Mouse (Mus musculus): ENCODE measurements at regions not wholly inside any gene's neighbourhood (a gene's known extent, or its start where the extent isn't known, plus 50 kb on each side); places are given as distances from the start of the nearest gene placed in this dataset.

- DNase-seq: no peak
Observed at GRCm38 (mm10) chr4:150800774-150801173, 52.9 kb upstream of the Errfi1 start.

GRCm38 (mm10) chr4:150799550-150800398 lies 53.9 kb upstream of the Errfi1 start:
- no peak for DNase-seq

GRCm38 (mm10) chr4:150798783-150799530 lies 54.8 kb upstream of the Errfi1 start:
- no peak for DNase-seq

- DNase-seq: no peak
Observed at GRCm38 (mm10) chr4:150798281-150798680, 55.4 kb upstream of the Errfi1 start.

GRCm38 (mm10) chr4:150797057-150797456 lies 56.7 kb upstream of the Errfi1 start:
- no peak for DNase-seq

DNA sequence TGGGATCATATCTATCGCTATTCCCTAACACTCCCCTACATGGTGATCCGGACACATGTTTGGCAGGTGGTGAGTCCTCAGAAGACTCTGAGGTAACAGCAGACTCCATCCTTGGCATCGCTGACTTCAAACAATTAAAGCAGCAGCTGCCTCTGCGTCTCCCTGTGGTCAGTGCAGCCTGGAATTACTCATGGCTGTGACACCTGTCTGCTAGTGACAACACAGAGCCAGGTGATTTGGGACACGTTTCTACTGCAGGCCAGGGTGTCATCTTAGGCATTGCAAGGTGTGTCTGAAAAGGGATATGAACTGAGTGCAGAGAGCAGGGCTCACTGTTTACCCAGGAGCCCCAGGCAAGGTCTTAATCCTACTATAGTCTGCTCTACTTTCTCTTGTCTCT lies 58.8 kb upstream of the Errfi1 start:
- DNase-seq: peak; percentile 7

DNA sequence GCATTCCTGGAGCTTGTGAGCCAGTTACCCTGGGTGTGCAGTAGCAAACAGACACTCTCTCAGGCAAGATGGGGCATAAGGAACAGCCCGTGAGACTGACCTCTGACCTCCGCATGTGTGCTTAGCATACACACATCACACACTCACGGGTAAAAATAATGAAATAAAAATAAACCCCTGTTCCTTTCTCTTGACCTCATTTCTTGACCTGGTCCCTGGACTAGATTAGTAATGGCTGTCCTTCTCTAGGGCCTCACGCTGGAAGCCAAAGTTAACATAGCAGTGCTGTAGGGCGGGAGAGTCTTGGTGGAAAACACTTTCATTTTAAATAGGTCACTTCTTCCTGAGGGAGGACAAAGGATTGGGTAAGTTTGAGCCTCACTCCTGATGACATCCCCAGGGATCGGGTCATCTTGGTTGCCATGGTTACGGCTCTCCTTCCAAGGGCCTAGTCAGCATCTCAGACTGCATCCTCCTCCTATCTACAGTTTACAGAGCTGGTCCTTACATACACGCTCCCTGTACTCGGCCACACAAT lies 59.4 kb upstream of the Errfi1 start:
- peak; percentile 30 for DNase-seq

DNA sequence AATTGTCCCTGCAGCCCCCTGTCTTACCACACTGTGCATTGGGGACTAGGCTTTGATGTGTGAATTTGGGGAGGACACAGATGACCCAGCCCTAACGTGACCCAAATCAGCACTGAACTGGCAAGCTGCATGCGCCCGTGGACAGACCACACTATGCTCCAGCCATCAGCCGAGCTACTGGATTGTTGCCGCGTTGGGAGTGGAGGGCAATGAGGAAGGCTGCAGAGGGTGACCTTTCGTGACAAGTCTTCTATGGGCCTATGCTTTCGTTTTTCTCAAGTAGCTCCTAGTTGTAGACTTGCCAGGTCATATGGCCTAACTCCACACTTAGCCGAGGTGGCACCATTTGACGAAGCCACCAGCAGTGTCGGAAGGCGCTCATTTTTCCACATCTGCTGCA lies 60.6 kb upstream of the Errfi1 start:
- no peak for DNase-seq

GRCm38 (mm10) chr4:150789166-150789565 lies 64.6 kb upstream of the Errfi1 start:
- DNase-seq: no peak

DNA sequence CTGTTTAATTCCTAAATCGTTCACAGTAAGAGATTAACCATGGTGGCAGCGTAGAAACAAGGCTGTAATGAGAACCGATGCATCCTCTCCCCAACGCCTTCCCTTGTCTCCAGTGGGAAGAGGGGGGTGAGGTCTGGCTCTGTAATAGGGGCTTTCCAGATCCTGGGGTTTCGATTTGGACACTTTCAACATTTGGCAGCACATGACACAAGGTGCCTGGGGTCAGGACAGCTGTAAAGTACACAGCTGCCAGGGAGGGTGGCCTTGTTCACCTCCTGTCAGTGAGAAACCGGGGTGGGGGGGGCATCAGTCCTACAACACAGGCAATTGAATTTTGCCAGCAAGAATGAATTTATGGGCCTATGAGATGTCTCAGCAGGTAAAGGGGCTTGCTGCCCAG lies 66.6 kb upstream of the Errfi1 start:
- no peak for DNase-seq

GRCm38 (mm10) chr4:150786651-150787050 lies 67.1 kb upstream of the Errfi1 start:
- DNase-seq: no peak

GRCm38 (mm10) chr4:150784491-150785451 lies 68.9 kb upstream of the Errfi1 start:
- no peak for DNase-seq

DNA sequence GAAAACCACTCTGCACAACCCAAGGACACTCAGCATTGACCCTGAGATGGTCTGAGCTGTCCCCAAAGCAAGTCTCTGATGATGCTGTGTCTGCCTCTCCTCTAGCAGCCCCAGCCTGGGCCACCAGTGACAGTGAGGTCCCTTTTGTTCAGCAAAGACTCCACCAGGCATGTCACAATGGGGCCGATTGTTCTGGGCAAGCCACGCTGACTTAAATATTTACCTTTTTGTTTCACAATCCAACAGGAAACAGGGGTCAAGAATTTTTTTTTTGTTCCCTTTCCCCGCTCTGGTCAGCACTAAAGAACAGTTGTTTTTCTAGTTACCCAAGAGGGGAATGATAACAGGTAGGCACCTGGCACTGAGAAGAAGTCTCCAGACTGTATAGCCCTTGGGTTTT lies 72.4 kb upstream of the Errfi1 start:
- DNase-seq: no peak

GRCm38 (mm10) chr4:150779340-150779739 lies 74.4 kb upstream of the Errfi1 start:
- DNase-seq: no peak

DNA sequence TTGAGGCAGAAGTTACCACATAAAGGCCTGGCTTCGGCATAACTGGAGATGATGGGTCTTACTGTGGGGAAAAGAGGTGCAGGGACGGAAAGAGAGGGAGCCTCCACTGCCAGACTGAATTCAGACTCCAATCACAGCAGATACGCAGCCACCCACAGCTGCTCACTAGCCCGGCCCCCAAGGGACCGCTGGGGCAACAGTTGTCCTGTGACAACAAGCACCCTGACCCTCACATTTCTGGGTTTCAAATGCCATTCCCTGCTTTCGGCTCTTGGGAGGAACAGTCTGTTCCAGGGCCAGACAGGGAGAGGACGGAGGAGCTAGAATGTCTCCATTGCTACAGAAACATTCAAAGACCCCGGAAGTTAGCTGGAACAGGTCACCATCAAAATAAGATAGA lies 75.0 kb upstream of the Errfi1 start:
- DNase-seq: no peak

DNA sequence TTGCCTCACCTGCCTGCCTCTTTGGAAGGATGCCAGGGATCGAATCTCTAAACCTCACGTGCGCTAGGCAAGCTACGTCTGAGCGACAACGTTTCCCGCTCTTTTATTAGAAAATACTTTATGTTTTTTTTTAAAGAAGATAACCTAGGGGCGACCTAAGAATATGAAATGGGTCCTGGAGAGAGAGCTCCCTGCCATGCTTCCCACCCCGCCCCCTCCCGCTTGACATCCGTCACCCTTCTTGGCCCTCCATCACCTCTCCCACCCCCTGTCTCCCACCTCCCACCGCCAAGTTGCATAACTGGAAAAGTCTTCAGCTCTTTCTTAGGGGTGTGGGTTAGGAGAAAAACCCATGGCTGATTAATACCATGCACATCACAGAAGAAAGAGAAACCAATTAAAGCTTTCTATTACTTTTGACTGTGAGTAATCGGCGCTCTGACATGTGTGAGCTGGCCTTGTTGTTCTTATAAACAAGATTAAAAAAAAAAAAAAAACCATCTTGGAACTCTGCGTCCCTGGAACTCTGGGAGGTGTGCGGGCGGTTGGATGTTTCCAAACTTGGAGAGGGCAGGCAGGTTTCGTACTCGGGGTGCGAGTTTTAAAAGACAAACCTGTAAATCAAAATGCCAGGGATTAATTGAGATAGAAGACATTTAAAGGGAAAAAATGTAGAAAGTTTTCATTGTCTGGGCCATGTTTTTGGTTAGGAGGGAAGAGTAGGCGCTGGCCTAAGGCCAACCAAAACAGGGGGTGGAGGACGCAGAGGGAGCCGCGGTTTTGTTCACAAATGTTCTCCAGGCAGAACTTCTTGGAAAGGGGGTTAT lies 77.8 kb upstream of the Errfi1 start:
- DNase-seq: no peak

DNA sequence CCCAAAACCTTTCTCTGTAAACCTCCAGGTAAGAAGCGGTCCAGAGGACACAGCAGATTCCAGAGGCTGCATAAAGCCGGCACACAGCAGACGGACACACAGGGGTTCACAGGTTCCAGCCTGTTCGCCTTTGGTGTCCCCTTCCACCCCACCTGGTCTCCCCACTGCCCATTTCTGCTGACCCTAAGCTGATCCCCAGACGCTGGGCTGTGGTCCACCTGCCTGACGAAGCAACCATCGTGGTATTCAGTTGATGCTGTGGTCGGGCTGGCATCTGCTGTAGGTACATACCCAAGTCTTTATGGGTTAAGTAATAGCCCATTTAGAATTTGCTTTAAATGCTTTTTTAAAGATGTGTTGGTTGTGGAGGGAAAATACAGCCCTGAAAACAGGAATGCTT lies 78.4 kb upstream of the Errfi1 start:
- no peak for DNase-seq

- no peak for DNase-seq
Observed at GRCm38 (mm10) chr4:150774289-150774914, 79.3 kb upstream of the Errfi1 start.

DNA sequence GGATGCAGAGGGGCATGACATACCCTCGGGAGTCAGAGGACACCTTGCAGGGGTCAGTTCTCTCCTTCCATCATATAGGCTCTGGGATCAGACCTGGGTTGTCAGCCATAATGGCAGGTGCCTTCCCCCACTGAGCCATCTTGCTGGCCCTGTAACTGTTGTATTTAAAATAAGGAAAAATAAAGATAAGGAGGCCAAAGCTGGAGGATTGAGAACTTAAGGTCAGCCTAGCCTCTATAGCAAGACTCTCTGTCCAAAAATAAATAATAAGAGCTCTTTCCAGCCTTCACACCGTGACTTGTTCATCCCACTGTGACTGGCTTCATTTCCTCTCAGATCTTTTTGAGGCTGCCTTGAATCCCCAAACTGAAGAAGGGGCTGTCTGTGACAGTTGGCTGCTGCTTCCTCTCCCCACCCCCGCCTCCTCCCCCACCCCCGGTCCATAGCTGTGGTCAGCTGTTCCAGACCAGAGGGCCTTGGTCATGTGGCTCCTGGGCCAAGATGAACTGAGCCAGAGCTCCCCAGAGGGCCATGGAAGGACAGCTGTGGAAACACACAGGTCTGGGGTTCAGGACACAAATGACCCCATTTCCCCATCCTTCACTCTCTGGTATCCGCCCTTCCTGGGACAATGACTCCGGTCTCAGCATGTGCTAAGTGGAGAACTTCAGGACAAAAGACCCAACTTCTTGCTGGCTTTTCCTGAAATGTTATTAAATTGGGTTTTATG lies 81.6 kb upstream of the Errfi1 start:
- DNase-seq: no peak

GRCm38 (mm10) chr4:150771469-150771868 lies 82.2 kb upstream of the Errfi1 start:
- no peak for DNase-seq

- no peak for DNase-seq
Observed at GRCm38 (mm10) chr4:150769043-150769442, 84.7 kb upstream of the Errfi1 start.

Measured in cerebellum, adult 9-11 months (tissue).